Comparison of ENCODE assay signal across 20 mouse cellular contexts in the genomic region with DNA sequence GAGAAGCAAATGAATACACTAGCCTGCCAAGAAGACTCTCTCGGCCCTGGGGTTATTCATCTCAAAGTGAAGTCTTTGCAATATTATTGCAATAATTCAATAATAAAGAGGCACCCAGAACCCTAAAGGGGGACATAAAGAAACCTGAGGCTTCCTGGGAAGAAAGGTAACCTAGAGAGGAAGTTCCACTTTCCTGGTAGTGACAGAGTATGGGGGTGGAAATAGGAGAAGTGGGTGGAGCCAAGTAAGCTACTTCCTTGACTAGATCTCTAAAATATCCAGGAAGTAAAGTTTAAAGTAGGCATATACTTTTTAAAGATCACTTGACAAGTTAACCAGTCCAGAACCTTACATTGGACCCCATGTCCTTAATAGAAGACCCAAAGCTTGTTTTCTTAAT.
"Had no signal": no experiment of that assay in that cellular context is flagged by ENCODE, and none has a peak within 500 bp of the region (broad histone marks: within the 10 kb centered on the region; RNA-seq: fewer than 3 reads in every experiment).

No protein-coding gene starts in this region.

- ATAC-seq: liver, postnatal 0 days; midbrain, embryonic 16.5 days had no signal

- H3K27me3 ChIP-seq: liver, embryonic 13.5 days; liver, embryonic 15.5 days; lung, embryonic 15.5 days; midbrain, embryonic 12.5 days; neural tube, embryonic 13.5 days; neural tube, embryonic 15.5 days; stomach, embryonic 15.5 days had no signal

- H3K36me3 ChIP-seq: liver, embryonic 13.5 days; liver, embryonic 15.5 days; lung, embryonic 15.5 days; midbrain, embryonic 12.5 days; neural tube, embryonic 13.5 days; neural tube, embryonic 15.5 days; stomach, embryonic 15.5 days had no signal

- DNase-seq: liver, embryonic 13.5 days; liver, postnatal 0 days; lung, adult 2 months; lung, postnatal 10 days; midbrain, embryonic 14.5 days; right cerebral cortex, postnatal 14 days; thymus, adult 2 months; thymus, postnatal 25 days; thymus, postnatal 4 days had no signal

- H3K4me2 ChIP-seq: liver, embryonic 13.5 days; liver, embryonic 15.5 days; lung, embryonic 15.5 days; midbrain, embryonic 12.5 days; neural tube, embryonic 13.5 days; neural tube, embryonic 15.5 days; stomach, embryonic 15.5 days had no signal

- H3K9me3 ChIP-seq: liver, embryonic 13.5 days; liver, embryonic 15.5 days; lung, embryonic 15.5 days; megakaryocyte, embryonic 14.5 days; midbrain, embryonic 12.5 days; neural tube, embryonic 13.5 days; neural tube, embryonic 15.5 days; stomach, embryonic 15.5 days had no signal

- H3K9ac ChIP-seq: liver, embryonic 13.5 days; liver, embryonic 15.5 days; liver, postnatal 0 days; lung, embryonic 15.5 days; midbrain, embryonic 12.5 days; neural tube, embryonic 13.5 days; neural tube, embryonic 15.5 days; stomach, embryonic 15.5 days had no signal

- H3K27ac ChIP-seq: liver, embryonic 13.5 days; liver, embryonic 15.5 days; lung, embryonic 15.5 days; macrophage; midbrain, embryonic 12.5 days; neural tube, embryonic 13.5 days; neural tube, embryonic 15.5 days; stomach, embryonic 15.5 days; stomach, postnatal 0 days had no signal

- H3K4me1 ChIP-seq: liver, embryonic 13.5 days; liver, embryonic 15.5 days; lung, embryonic 15.5 days; neural tube, embryonic 13.5 days; neural tube, embryonic 15.5 days; stomach, embryonic 15.5 days had no signal

- H3K4me3 ChIP-seq: liver, embryonic 13.5 days; liver, embryonic 15.5 days; lung, embryonic 15.5 days; megakaryocyte, embryonic 14.5 days; midbrain, embryonic 12.5 days; myocyte; neural tube, embryonic 13.5 days; neural tube, embryonic 15.5 days; stomach, embryonic 15.5 days had no signal
